Mouse (Mus musculus) MEL (cell line): ENCODE data around the gene Tmppe. TPM values are rescaled to one million over a fixed set of nuclear protein-coding genes. Genes with fewer than 3 reads are reported as not detected.

ENCODE experiments used
- DNase-seq: peaks from one replicate; pipeline ENCODE4 v3.0.0; 2011; ENCODE audit warnings: low read depth, low spot score
- H3K27ac ChIP-seq: 2 replicates; pipeline ENCODE4 v1.5.1; 2012; ENCODE audit warnings: low read depth, mild to moderate bottlenecking, control low read depth, low read length, moderate library complexity; ENCODE audit not compliant: control insufficient read depth
- H3K27me3 ChIP-seq, 2 experiments: fragments of 150-350 bp in 1 of 2; sonication (generic) in 1 of 2; 2 replicates each; pipeline ENCODE4 v1.6.1; 2012; ENCODE audit warnings: low read length in 2 of 2, mild to moderate bottlenecking in 2 of 2, improper control_type of control experiment in 1 of 2, moderate library complexity in 1 of 2; ENCODE audit not compliant: insufficient read depth in 2 of 2, control insufficient read depth in 1 of 2
- H3K36me3 ChIP-seq, 2 experiments: 2 replicates each; pipeline ENCODE4 v1.6.1; 2012 to 2014; ENCODE audit warnings: low read length in 2 of 2, improper control_type of control experiment in 1 of 2, inconsistent platforms in 1 of 2, mild to moderate bottlenecking in 1 of 2; ENCODE audit not compliant: insufficient read depth in 2 of 2, control insufficient read depth in 1 of 2
- H3K4me1 ChIP-seq, 2 experiments: fragments of 150-350 bp in 1 of 2; sonication (generic) in 1 of 2; 2 replicates each; pipeline ENCODE4 v1.6.1; 2012; ENCODE audit warnings: low read length in 2 of 2, improper control_type of control experiment in 1 of 2, mild to moderate bottlenecking in 1 of 2; ENCODE audit not compliant: insufficient read depth in 2 of 2, control insufficient read depth in 1 of 2
- H3K4me3 ChIP-seq, 2 experiments: fragments of 150-350 bp in 1 of 2; sonication (generic) in 1 of 2; 2 replicates each; pipeline ENCODE4 v1.5.1; 2012; ENCODE audit warnings: low read depth in 2 of 2, low read length in 2 of 2, mild to moderate bottlenecking in 2 of 2, moderate library complexity in 2 of 2, control low read depth in 1 of 2, improper control_type of control experiment in 1 of 2; ENCODE audit not compliant: control insufficient read depth in 1 of 2, insufficient read depth in 1 of 2
- H3K79me2 ChIP-seq: 2 replicates; pipeline ENCODE4 v1.6.1; 2012; ENCODE audit warnings: mild to moderate bottlenecking, low read length, moderate library complexity; ENCODE audit not compliant: control insufficient read depth, poor library complexity, insufficient read depth
- H3K9ac ChIP-seq: 2 replicates; pipeline ENCODE4 v1.6.1; 2012; ENCODE audit warnings: low read depth, mild to moderate bottlenecking, control low read depth, low read length, moderate library complexity; ENCODE audit not compliant: control insufficient read depth, poor library complexity, severe bottlenecking
- H3K9me3 ChIP-seq: fragments of 150-350 bp; sonication (generic); replicated peaks from 2 replicates; pipeline ENCODE4 v1.6.1; 2012; ENCODE audit warnings: mild to moderate bottlenecking, low read length, improper control_type of control experiment, moderate library complexity; ENCODE audit not compliant: insufficient read depth
- BHLHE40 ChIP-seq: IDR thresholded peaks from 2 replicates; pipeline ENCODE4 v1.6.1; 2012; ENCODE audit warnings: low read depth, mild to moderate bottlenecking, inconsistent platforms, low read length, improper control_type of control experiment, borderline replicate concordance
- CHD1 ChIP-seq: IDR thresholded peaks from 2 replicates; pipeline ENCODE4 v1.6.1; 2012; ENCODE audit warnings: low read depth, mild to moderate bottlenecking, inconsistent platforms, low read length, improper control_type of control experiment
- CHD2 ChIP-seq: IDR thresholded peaks from 2 replicates; pipeline ENCODE4 v1.6.1; 2011; ENCODE audit warnings: low read length, improper control_type of control experiment
- E2F4 ChIP-seq: IDR thresholded peaks from 2 replicates; pipeline ENCODE4 v1.6.1; 2011; ENCODE audit warnings: low read depth, low read length, improper control_type of control experiment, borderline replicate concordance
- ELF1 ChIP-seq: IDR thresholded peaks from 2 replicates; pipeline ENCODE4 v1.6.1; 2014; ENCODE audit warnings: low read depth, mild to moderate bottlenecking, inconsistent platforms, low read length, improper control_type of control experiment, moderate library complexity
- EP300 ChIP-seq, 2 experiments: IDR thresholded peaks; 2 replicates each; pipeline ENCODE4 v1.6.1; 2011; ENCODE audit warnings: improper control_type of control experiment in 2 of 2, low read length in 2 of 2, low read depth in 1 of 2, mild to moderate bottlenecking in 1 of 2
- ETS1 ChIP-seq: IDR thresholded peaks from 2 replicates; pipeline ENCODE4 v1.6.1; 2012; ENCODE audit warnings: low read depth, mild to moderate bottlenecking, inconsistent platforms, low read length, improper control_type of control experiment, moderate library complexity
- GABPA ChIP-seq: IDR thresholded peaks from 2 replicates; pipeline ENCODE4 v1.6.1; 2012; ENCODE audit warnings: low read depth, mild to moderate bottlenecking, inconsistent platforms, low read length, improper control_type of control experiment, moderate library complexity
- GATA1 ChIP-seq: IDR thresholded peaks from 2 replicates; pipeline ENCODE4 v1.6.1; 2011; ENCODE audit warnings: low read depth, low read length, improper control_type of control experiment
- JUND ChIP-seq: IDR thresholded peaks from 2 replicates; pipeline ENCODE4 v1.6.1; 2011; ENCODE audit warnings: low read depth, mild to moderate bottlenecking, improper control_type of control experiment, low read length
- KAT2A ChIP-seq: conservative IDR thresholded peaks from 2 replicates; pipeline ENCODE4 v1.6.1; 2012; ENCODE audit warnings: low read depth, low read length, improper control_type of control experiment, inconsistent platforms
- MAFK ChIP-seq: IDR thresholded peaks from 2 replicates; pipeline ENCODE4 v1.6.1; 2011; ENCODE audit warnings: low read depth, mild to moderate bottlenecking, low read length, improper control_type of control experiment, borderline replicate concordance
- MAX ChIP-seq: IDR thresholded peaks from 2 replicates; pipeline ENCODE4 v1.6.1; 2011; ENCODE audit warnings: low read length, improper control_type of control experiment
- MAZ ChIP-seq: IDR thresholded peaks from 2 replicates; pipeline ENCODE4 v1.6.1; 2012; ENCODE audit warnings: low read depth, mild to moderate bottlenecking, inconsistent platforms, low read length, improper control_type of control experiment
- MEF2A ChIP-seq: IDR thresholded peaks from 2 replicates; pipeline ENCODE4 v1.6.1; 2014; ENCODE audit warnings: low read depth, mild to moderate bottlenecking, inconsistent platforms, low read length, improper control_type of control experiment; ENCODE audit not compliant: poor library complexity, insufficient replicate concordance, severe bottlenecking; ENCODE audit errors: extremely low read depth
- MXI1 ChIP-seq: IDR thresholded peaks from 2 replicates; pipeline ENCODE4 v1.6.1; 2011; ENCODE audit warnings: mild to moderate bottlenecking, low read depth, low read length, improper control_type of control experiment
- MYB ChIP-seq: IDR thresholded peaks from 2 replicates; pipeline ENCODE4 v1.6.1; 2011; ENCODE audit warnings: mild to moderate bottlenecking, low read depth, low read length, improper control_type of control experiment
- MYC ChIP-seq: IDR thresholded peaks from 2 replicates; pipeline ENCODE4 v1.6.1; 2011; ENCODE audit warnings: low read depth, mild to moderate bottlenecking, low read length, improper control_type of control experiment, moderate library complexity
- NELFE ChIP-seq: IDR thresholded peaks from 2 replicates; pipeline ENCODE4 v1.6.1; 2011; ENCODE audit warnings: low read depth, low read length, improper control_type of control experiment
- NRF1 ChIP-seq: IDR thresholded peaks from 2 replicates; pipeline ENCODE4 v1.6.1; 2014; ENCODE audit warnings: low read depth, mild to moderate bottlenecking, inconsistent platforms, low read length, improper control_type of control experiment, moderate library complexity; ENCODE audit not compliant: poor library complexity, insufficient read depth, severe bottlenecking
- POLR2A ChIP-seq, 2 experiments: IDR thresholded peaks; 2 replicates each; pipeline ENCODE4 v1.6.1; 2011 to 2012; ENCODE audit warnings: low read length in 2 of 2, mild to moderate bottlenecking in 2 of 2, control low read depth in 1 of 2, improper control_type of control experiment in 1 of 2, low read depth in 1 of 2, moderate library complexity in 1 of 2; ENCODE audit not compliant: control insufficient read depth in 1 of 2, insufficient read depth in 1 of 2, poor library complexity in 1 of 2
- POLR2AphosphoS2 ChIP-seq: IDR thresholded peaks from 2 replicates; pipeline ENCODE4 v1.6.1; 2011; ENCODE audit warnings: low read length, improper control_type of control experiment
- POLR2AphosphoS5 ChIP-seq: IDR thresholded peaks from 2 replicates; pipeline ENCODE4 v1.6.1; 2012; ENCODE audit warnings: low read depth, borderline replicate concordance, mild to moderate bottlenecking, inconsistent platforms, low read length, moderate library complexity, mixed read lengths
- RAD21 ChIP-seq: IDR thresholded peaks from 2 replicates; pipeline ENCODE4 v1.6.1; 2011; ENCODE audit warnings: mild to moderate bottlenecking, low read depth, low read length, improper control_type of control experiment
- RCOR1 ChIP-seq: IDR thresholded peaks from 2 replicates; pipeline ENCODE4 v1.6.1; 2012; ENCODE audit warnings: low read depth, mild to moderate bottlenecking, inconsistent platforms, low read length, improper control_type of control experiment
- SIN3A ChIP-seq: IDR thresholded peaks from 2 replicates; pipeline ENCODE4 v1.6.1; 2012; ENCODE audit warnings: low read length, improper control_type of control experiment, inconsistent platforms
- SMC3 ChIP-seq: IDR thresholded peaks from 2 replicates; pipeline ENCODE4 v1.6.1; 2011; ENCODE audit warnings: low read depth, low read length, improper control_type of control experiment
- TAL1 ChIP-seq: IDR thresholded peaks from 2 replicates; pipeline ENCODE4 v1.6.1; 2012; ENCODE audit warnings: mild to moderate bottlenecking, inconsistent platforms, low read length, moderate library complexity, mixed read lengths
- TBP ChIP-seq: IDR thresholded peaks from 2 replicates; pipeline ENCODE4 v1.8.0; 2011; ENCODE audit warnings: low read depth, low read length, improper control_type of control experiment
- UBTF ChIP-seq: IDR thresholded peaks from 2 replicates; pipeline ENCODE4 v1.6.1; 2012; ENCODE audit warnings: low read depth, mild to moderate bottlenecking, inconsistent platforms, low read length, improper control_type of control experiment, moderate library complexity, borderline replicate concordance; ENCODE audit not compliant: insufficient read depth
- USF1 ChIP-seq: IDR thresholded peaks from 2 replicates; pipeline ENCODE4 v1.6.1; 2014; ENCODE audit warnings: low read depth, mild to moderate bottlenecking, inconsistent platforms, low read length, improper control_type of control experiment, moderate library complexity
- USF2 ChIP-seq, 2 experiments: IDR thresholded peaks; 2 replicates each; pipeline ENCODE4 v1.6.1; 2011 to 2012; ENCODE audit warnings: improper control_type of control experiment in 2 of 2, low read length in 2 of 2, borderline replicate concordance in 1 of 2, inconsistent platforms in 1 of 2, low read depth in 1 of 2, mild to moderate bottlenecking in 1 of 2; ENCODE audit not compliant: insufficient read depth in 1 of 2
- ZC3H11A ChIP-seq: IDR thresholded peaks from 2 replicates; pipeline ENCODE4 v1.6.1; 2012; ENCODE audit warnings: low read depth, mild to moderate bottlenecking, inconsistent platforms, low read length, improper control_type of control experiment
- ZKSCAN1 ChIP-seq: IDR thresholded peaks from 2 replicates; pipeline ENCODE4 v1.6.1; 2012; ENCODE audit warnings: low read depth, mild to moderate bottlenecking, inconsistent platforms, low read length, improper control_type of control experiment, moderate library complexity
- ZNF384 ChIP-seq: IDR thresholded peaks from 2 replicates; pipeline ENCODE4 v1.6.1; 2012; ENCODE audit warnings: low read depth, mild to moderate bottlenecking, inconsistent platforms, low read length, improper control_type of control experiment
- polyA plus RNA-seq, 2 experiments: library from polyadenylated mRNA; stranded (reverse) in 1 of 2; unstranded in 1 of 2; fragments of >175 nt in 1 of 2; fragments of >200 nt in 1 of 2; gene quantifications; 2 replicates each; pipeline versions ENCODE4 v1.2.1 to v1.2.4; 2012; ENCODE audit warnings: low replicate concordance in 2 of 2, low read depth in 1 of 2; ENCODE audit not compliant: insufficient read length in 2 of 2, insufficient read depth in 1 of 2, missing spikeins in 1 of 2
- total RNA-seq: library from RNA; depleted of rRNA; stranded (reverse); fragments of 300-350 nt; gene quantifications from 2 replicates; pipeline ENCODE4 v1.2.3, GENCODE M21; 2012; rRNA removed

Tmppe gene
- total RNA-seq (7.1 and 7.5 TPM in 2 replicates), polyA plus RNA-seq (1 to 10 TPM in 1 of 2 experiments, not detected in 1; 9.2 TPM)

DNA sequence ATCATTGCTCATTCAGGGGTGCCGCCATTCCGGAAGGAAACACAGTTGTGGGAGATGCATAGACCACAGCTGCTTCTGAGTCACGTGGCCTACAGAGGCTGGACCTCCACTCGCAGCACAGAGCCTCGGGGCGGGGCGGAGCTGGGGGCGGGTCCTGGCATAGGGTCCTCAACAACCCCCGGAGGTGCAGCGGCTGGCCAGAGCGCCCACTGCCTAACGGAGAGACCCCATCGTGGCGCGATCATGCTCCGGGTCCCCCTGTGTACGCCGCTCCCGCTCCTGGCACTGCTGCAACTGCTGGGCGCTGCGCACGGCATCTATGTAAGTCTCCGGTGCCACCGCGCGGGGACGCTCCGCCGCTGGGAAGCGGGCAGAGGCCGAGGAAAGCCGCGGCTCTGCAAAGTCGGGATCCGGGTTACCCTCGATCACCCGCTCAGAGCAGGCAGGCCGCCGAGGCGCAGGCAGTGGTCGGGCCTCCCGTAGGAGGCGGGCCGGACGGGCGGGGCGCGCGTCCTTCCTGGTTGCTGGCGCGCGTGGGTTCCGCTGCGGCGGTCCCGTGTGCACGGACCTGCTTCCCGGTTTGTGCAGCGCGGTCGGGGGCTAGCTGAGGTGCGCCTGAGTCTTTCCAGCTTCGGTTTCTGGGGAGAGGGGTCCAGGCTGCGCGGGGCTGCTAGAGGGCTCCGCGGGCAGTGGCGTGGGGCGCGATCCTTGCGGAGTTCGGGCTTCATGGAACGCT lies at the start of gene Tmppe, which contains the start of gene Glb1:
Gene Tmppe, plus strand, starts transcription at position 157 of the 736 bp plus-strand sequence.
Gene Glb1, plus strand, starts transcription at position 128 of the 736 bp plus-strand sequence.
- H3K9ac ChIP-seq: peak within 1 kb of the TSS; percentile 98
- peak within 1 kb of the TSS; percentile 74 for H3K27ac ChIP-seq
- no peaks in the 10 kb centered on the region for H3K9me3 ChIP-seq
- H3K27me3 ChIP-seq: no peaks in the 10 kb centered on the region
- DNase-seq: peak; percentile 94
- H3K4me1 ChIP-seq: peaks cover 6 to 12% of the 10 kb centered on the region in 2 experiments
- H3K4me3 ChIP-seq: peak within 1 kb of the TSS; percentile 86 to 97
- H3K79me2 ChIP-seq: peaks cover 35% of the 10 kb centered on the region
- peaks cover 0 to 13% of the 10 kb centered on the region in 2 experiments; a peak in 2 of 4 replicates for H3K36me3 ChIP-seq
- TF ChIP-seq JUND: no peak
- TF ChIP-seq UBTF: 0 out of 2 replicates have a peak, but pooled peaks have one; percentile 64
- TF ChIP-seq ZKSCAN1: no peak
- TF ChIP-seq USF2 (IDR thresholded peaks at IDR 0.05; ENCODE audit: borderline replicate concordance in 1 of 2, insufficient read depth in 1 of 2, low read depth in 1 of 2, low read length in 2 of 2): peak; percentile 53 to 88; a peak in 3 of 4 replicates
- TF ChIP-seq ZC3H11A: no peak
- no peak for TF ChIP-seq POLR2AphosphoS5
- peak; percentile 76 for TF ChIP-seq ETS1
- TF ChIP-seq MYB: no peak
- TF ChIP-seq ELF1: peak; percentile 50
- peak; percentile 64; the same call in 1 of the 2 replicates for TF ChIP-seq BHLHE40
- no peak for TF ChIP-seq TAL1
- no peak for TF ChIP-seq E2F4
- no peak for TF ChIP-seq ZNF384
- no peak for TF ChIP-seq MAFK
- no peak for TF ChIP-seq MAZ
- peak; percentile 31; the same call in 1 of the 2 replicates for TF ChIP-seq NRF1
- no peak for TF ChIP-seq SMC3
- TF ChIP-seq USF1: peak; percentile 98
- TF ChIP-seq POLR2A (IDR thresholded peaks at IDR 0.05; ENCODE audit: control insufficient read depth in 1 of 2, insufficient read depth in 1 of 2, low read depth in 1 of 2, low read length in 2 of 2, poor library complexity in 1 of 2): peak; percentile 56 to 81; a peak in 3 of 4 replicates
- no peak for TF ChIP-seq MYC
- peak; percentile 72 for TF ChIP-seq POLR2AphosphoS2
- no peak for TF ChIP-seq KAT2A
- TF ChIP-seq TBP: peak; percentile 55; the same call in 1 of the 2 replicates
- no peak for TF ChIP-seq RAD21
- TF ChIP-seq CHD1: peak; percentile 74; the same call in 1 of the 2 replicates
- peak; percentile 60; the same call in 1 of the 2 replicates for TF ChIP-seq MXI1
- no peak for TF ChIP-seq CHD2
- no peak for TF ChIP-seq MEF2A
- peak; percentile 62 for TF ChIP-seq NELFE
- no peak for TF ChIP-seq GATA1
- TF ChIP-seq EP300 (IDR thresholded peaks at IDR 0.05; ENCODE audit: low read depth in 1 of 2, low read length in 2 of 2): no peak
- TF ChIP-seq GABPA: no peak
- TF ChIP-seq MAX: peak; percentile 94
- no peak for TF ChIP-seq RCOR1
- peak; percentile 74 for TF ChIP-seq SIN3A
